Mouse (Mus musculus) fibroblast of lung, adult 2 months (primary cell): ENCODE data around the gene Tkfc.
A peak's percentile ranks its signal among the peaks of the same experiment; 100 is the strongest.
"Not testable (repeated sequence)": the region's sequence is repeated elsewhere in the genome, so short reads cannot be mapped to it uniquely, and the experiment has no call there.

Source experiments
- DNase-seq: peaks from one replicate; pipeline ENCODE4 v3.0.0-alpha.2; 2011; ENCODE audit warnings: low read depth

Tkfc gene

DNA sequence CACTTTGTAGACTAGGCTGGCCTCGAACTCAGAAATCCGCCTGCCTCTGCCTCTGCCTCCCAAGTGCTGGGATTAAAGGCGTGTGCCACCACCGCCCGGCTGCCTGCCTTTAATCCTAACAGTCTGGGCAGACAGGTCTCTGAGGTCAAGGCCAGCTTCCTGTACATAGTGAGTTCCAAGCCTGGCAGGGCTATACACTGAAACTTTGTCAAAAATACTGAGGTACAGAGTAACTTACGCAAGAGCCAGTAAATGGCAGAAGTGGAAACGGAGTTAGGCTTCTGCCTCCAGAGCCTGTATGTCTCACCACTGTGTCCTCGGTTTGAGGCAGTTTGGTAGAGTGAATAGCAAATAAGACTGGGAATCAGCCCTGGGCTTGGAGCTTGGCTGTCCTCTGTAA lies 18.2 kb downstream of the Tkfc start:
- DNase-seq = no peak

DNA sequence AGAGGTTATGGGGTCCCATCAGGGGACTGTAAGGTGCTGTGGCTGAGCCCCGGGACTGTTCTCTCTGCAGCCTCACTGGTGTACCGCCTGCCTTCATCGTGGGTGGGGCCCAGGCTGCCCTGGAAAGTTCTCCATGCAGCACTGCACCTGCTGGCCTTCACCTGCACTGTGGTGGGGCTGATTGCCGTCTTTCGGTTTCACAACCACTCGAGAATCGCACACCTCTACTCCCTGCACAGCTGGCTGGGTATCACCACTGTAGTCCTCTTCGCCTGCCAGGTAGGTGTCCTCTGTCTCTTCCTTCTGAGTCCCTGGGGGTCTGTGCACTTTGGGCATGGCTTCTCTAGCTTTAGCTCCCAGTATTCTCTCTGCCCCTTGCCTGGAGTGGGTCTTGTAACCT lies 20.3 kb downstream of the Tkfc start:
- DNase-seq = no peak

DNA sequence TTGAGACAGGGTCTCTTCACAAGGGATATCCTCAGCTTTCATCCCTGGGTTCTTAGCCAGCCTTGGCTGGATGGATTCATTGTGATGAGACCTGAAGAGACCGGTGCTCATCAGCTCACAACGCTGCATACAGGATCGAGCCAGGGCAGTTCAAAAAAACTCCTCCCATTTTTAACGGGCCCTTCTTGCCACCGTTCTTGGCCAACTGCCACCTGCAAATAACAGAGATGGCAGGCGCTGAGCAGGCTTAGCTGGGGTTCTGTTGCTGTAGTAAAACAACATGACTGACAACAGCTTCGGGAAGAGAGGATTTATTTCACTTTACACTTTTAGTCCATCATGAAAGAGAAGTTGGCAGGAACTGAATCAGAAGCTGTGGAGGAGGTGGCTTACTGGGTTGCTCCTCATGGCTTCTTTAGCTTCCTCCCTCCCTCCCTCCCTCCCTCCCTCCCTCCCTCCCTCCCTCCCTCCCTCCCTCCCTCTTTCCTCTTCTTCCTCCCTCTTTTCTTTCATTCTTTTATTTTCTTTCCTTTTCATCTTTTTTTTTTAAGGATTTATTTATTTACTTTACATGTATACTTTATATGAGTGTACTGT lies 21.8 kb downstream of the Tkfc start:
- no peak for DNase-seq

DNA sequence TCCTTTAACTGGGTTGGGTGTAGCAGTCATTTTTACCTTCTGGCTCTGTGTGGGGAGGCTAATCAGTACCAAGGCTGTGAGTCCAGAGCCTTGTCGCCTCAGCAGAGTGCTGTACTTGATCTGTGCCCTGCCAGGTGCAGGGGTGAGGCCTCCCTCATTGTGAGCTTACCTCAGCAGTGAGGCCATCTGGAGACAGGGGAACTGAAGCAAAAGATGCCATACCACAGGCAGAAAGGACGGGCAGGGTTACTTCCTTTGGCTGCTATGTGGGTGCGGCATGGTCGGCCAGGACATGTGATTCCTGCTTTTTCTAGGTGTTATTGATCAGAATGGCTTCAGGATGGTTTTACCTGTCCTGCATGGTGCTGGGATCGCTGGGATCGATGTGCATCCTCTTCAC lies 23.5 kb downstream of the Tkfc start:
- DNase-seq = no peak

DNA sequence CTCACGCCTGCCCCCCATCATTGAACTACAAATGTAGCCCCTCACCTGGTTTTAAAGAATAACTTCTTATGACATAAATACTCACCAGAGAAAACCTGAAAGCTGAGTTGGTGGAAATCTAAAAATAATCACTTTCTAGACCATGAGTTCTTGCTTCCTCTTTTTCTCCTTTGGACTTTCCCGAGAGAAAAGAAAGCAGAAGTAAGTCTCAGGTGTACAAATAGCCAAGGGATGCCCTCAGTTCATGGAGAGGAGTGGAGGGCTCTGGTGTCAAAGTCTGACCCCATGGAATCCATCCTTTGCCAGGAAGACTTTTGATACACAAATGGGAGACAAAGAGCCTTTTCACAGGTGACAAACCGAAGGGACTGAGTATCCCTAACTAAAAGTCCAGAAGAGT lies 24.7 kb downstream of the Tkfc start:
- no peak for DNase-seq

DNA sequence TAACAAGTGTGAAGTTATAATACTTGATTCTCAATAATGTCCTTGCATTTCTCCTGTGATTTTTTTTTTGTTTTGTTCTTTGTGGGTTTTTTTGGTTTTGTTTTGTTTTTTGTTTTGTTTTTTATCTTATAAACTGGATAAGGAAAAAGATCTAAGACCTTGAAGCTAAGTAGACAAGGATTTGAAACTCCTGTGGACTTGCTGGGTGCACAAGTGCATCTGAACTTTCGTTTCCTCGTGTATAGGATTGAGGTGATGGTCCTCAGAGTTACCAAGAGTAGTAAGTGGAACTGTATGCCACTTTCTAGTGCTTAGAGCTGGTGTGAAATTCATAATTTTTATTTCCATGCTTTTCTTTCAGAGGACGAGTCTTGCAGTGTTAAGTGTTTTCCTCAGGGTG lies 25.4 kb downstream of the Tkfc start:
- no peak for DNase-seq

DNA sequence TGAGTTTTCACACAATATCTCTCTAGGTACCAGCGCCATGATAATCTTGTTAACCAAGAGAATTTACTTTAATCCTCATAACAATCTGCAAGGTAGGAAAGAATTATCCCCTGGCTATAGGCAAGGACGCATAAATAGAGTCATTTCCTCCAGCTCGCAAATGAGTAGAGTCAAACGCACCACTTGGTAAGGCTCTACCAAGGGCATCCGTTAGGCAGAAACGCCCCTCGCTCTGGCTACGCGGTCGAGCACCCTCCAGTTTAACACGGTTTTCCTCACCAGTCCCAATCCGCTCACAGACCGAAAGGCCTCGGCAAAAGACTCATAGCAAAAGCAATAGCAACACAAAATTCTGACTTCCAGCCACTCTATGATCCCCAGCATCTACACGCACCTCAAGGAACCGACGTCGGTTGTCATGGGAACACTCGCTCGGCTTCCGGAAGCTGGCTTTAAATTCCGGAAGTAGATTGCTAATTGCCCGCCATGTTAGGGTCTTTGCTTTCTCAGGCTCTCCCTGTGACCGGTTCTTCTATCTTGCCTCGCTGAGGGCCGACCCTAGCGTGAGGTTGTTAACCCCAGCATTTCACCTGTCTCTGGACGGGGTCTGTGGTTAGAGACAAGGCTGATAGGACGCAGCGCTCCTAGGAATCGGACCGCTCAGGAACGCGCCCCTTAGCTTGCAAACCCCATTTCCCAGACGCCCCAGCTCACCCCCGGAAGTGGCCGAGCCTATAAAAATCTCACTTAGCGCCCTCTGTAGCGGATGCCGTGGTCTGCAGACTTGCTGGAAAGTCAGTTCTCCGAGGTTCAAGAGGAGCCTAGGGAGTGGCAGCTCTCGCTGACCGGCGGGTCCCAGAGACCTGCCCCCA lies 28.5 kb downstream of the Tkfc start, which contains the start of the genes Cyb561a3 and Tmem138:
Gene Cyb561a3, plus strand, starts transcription at position 483 of the 872 bp plus-strand sequence.
Gene Tmem138, minus strand, starts transcription at position 673 of the 872 bp plus-strand sequence.
- DNase-seq = peak; percentile 92

DNA sequence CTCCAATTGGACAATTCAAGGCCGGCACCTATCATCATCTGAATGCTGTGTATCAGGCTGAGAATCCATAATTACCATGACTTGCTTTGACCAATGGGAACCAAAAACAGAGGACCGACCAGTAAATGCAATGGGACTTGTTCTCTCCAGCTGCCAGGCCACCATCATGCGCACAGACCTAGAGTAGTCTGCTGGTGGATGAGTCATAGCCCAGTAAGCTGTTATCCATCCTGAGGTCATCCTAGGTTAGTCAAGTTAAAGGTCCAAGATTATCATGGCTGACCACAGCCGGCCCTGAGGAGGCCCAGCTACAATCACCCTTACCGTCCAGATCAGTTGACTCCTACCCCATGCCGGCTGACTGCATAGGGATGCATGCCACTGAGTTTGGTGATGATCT lies 35.8 kb downstream of the Tkfc start:
- no peak for DNase-seq

DNA sequence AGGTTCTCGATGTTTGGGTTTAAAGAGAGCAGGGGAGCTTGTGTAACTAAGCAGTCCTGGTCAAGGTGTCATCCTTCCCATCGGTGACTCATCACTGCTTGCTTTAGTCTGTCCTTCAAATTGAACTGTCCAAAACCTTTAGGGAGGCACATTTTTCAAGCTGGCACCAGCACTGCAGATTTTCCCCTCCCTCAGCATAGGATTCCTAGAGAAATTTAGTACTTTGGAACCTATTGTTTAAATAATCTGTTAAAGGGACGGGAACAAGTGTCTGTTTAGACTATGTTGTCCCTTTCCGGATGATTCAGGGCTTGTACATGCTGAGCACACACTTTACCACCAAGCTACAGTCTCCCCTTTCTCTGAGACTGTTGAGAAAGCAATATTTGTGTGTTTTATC lies 40.2 kb downstream of the Tkfc start:
- no peak for DNase-seq

DNA sequence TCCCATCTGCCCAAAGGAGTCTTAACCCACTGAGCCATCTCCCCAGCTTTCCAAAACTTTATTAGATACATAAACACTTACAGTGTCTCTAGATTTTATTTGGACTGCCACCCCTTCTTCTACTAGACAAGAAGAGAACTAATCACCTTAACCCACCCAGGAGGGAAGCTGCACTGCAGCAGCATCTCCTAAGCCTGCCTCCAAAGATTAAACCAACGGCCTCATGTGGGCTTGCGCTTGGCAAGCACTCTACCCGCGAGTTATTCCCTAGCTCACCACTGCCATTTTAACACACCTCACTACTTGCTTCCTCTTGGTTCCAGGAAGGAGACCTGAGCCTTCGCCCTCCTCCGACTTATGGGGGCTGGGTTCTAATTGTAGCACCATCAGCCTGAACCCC lies 41.2 kb downstream of the Tkfc start:
- DNase-seq = no peak

DNA sequence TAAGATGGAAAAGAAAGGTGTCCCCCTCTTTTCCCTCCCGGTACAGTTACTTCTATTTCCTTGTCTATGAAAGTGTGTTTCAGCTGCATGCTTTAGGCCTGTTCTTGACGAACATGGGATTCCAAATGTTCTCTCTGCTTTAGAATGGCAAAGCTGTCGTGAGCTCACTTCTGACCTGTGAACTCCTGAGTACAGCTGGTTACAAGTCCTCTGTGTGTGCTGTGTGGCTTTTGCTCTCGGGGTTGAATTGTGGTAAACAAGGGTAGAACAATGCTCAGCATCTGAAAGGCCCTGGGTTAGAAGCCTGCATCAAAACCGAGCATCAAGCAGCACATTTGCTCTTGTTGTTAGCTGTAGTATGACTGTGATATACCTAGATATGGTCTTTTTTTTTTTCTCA lies 43.1 kb downstream of the Tkfc start:
- DNase-seq = no peak

DNA sequence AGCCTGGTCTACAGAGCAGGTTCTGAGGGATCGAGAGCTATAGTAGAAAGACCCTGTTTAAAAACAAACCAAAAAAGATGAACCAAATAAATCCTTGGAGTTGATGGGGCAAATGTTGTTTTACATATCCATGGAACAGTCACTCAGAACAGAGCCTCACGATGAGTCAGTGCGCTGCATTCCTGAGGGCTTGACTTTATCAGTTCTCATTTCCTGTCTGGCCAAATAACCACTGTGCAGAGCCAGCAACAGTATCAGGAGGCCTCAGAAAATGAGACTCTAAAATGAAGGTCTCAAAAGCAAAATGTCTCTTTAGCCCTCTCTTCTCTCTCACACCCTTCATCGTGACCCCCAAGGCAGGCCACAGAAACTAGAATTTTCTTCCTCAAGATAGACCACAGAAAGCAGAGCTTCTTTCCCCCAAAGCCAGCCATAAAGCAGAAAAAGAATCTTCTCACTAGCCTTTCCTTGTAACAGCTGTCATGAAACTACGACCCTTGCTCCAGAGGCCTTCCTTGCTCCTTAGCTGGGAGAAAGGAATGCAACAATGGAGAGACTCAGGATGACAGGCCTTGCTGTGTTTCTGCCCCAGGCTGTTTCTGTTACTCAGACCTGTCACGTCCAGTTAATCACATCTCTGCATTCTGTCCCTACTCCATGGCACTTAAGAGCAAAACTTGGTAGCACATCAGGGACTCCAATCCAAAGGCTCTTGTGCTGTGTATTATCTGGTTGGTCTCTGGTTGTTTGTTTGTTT lies 43.7 kb downstream of the Tkfc start:
- no peak for DNase-seq

DNA sequence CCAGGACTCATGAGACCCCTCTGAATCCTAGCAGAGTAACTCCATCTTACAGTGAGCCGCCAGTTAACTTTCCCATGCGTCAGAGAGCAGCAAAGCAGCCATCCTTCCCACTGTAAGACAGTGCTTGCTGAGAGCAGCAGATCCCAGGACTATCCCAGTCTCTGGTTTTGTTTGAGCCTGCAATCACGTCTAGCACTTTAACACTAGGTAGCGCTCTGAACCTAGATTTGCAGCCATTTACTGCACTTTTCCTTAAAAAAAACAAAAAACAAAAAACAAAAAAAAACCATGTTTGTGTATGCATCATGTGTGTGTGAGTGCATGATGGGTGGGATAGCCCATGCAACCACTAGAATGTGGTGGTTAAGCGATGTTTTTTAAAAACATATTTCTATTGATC lies 45.3 kb downstream of the Tkfc start:
- DNase-seq = no peak

DNA sequence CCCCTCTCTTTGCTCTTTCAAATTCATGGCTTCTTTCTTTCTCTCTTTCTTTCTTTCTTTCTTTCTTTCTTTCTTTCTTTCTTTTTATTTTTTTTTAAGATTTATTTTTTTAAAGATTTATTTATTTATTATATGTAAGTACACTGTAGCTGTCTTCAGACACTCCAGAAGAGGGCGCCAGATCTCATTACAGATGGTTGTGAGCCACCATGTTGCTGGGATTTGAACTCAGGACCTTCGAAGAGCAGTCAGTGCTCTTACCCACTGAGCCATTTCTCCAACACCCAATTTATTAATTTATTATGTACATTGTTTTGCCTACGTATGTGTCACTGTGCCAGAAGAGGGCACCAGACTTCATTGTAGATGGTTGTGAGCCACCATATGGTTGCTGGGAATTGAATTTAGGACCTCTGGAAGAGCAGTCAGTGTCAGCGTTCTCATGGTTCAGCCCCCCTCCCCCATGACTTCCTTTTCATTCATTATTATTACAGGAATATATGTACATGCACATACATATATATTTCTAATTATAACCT lies 47.5 kb downstream of the Tkfc start:
- DNase-seq = not testable (repeated sequence)

DNA sequence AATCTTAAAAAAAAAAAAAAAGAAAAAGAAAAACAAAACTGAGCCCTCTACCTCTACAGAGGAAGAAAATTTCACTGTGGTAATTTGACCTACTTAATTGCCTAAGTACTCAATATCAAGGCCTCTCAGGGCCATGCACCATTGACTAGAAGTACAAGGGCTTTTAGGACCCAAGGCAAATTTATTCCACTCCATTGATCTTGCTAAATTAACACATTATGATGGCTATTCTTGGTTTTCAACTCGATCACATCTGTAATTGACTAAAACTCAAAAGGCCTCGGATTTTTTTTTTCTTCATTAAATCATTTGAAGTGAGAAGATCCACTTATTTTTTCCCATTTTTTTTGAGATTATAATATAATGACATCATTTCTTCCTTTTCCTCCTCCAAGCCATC lies 48.0 kb downstream of the Tkfc start:
- DNase-seq = no peak

DNA sequence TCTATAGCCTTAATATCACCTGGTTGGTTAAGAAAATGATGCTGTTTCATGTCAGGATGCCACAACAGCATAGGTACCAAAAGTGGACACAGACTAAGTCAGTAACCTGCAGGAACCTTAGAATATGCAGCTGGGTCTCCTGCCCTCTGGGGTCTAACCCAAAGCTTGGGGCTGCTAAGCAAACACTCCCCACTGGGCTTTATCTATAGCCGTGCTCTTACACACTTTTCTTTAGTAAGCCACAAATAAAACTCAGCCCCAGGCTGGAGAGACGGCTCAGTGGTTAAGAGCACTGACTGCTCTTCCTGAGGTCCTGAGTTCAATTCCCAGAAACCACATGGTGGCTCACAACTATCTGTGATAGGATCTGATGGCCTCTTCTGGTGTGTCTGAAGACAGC lies 48.5 kb downstream of the Tkfc start:
- no peak for DNase-seq

DNA sequence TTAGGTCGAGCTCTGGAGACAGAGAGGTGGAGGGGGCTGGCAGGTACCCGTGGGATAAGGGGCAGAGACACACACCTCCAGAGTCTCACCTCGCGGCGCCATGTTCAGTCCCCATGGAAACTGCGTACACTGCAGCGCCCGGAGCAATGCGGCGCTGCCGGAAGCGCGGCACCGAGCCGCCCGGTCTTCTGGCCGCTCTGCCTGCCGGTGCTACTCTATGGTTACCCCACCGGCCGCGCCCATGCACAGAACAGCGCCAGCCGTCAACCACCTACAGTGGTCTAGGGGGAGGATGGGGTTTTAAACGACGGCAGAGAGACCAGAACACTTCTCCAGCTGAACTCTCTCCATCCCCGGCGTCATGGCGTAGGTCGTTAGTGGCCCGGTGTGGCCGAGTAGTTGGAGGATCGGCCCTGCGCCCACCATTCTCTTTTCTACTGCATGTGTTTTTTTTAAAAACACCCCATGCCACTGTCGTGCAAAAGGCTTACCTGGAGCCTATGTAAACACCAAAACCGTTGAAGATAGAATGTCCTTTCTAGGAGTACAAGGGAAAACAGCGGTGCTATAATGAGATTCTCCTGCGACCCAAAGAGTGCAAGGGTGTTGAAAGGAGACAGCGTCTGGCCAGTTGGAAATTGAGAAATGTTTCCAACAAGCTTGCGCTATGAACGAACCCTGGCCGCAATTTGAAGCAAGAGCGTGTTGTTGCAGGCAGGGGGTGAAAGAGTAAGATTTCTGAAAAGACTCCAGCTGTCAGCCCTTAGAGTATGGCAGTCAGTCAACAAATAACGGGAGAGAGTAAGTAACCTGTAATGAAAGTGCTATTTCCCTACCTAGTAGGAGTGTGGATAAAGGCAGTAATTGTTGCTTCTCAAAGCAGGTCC lies 49.6 kb downstream of the Tkfc start, which contains the start of gene Tmem216:
Gene Tmem216, minus strand, starts transcription at position 615 of the 887 bp plus-strand sequence.
- no peak for DNase-seq

DNA sequence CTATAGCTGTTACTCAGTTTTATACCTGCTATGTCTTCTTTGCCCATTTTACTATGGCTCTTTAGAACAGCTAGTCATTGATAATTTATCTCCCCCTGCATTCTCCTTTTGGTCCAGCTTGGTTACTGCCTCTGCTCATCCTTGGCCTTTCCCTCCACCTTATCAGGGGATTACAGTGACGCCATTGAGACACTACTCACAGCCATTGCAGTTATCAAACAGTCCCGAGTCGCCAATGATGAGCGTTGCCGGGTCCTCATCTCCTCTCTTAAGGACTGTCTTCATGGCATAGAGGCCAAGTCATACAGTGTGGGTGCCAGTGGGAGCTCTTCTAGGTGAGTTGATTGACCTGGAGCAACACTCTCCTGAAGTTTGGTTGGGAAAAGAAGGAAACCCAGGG lies 66.0 kb downstream of the Tkfc start:
- DNase-seq = no peak
